Mouse (Mus musculus) kidney, adult 2 months (tissue): ENCODE measurements around the gene Lats2.
"Not testable (repeated sequence)": the region's sequence is repeated elsewhere in the genome, so short reads cannot be mapped to it uniquely, and the experiment has no call there.

Experiments used
- CTCF ChIP-seq: fragments of 200-500 bp; conservative IDR thresholded peaks from 2 replicates; pipeline ENCODE4 v1.5.1; 2011; ENCODE audit warnings: low read depth, mild to moderate bottlenecking, control low read depth, low read length, moderate library complexity, mixed read lengths; ENCODE audit not compliant: insufficient read depth, insufficient read length
- POLR2A ChIP-seq: fragments of 200-500 bp; IDR thresholded peaks from one replicate; pipeline ENCODE4 v1.6.1; 2011; ENCODE audit warnings: low read depth, low read length, control low read depth

DNA sequence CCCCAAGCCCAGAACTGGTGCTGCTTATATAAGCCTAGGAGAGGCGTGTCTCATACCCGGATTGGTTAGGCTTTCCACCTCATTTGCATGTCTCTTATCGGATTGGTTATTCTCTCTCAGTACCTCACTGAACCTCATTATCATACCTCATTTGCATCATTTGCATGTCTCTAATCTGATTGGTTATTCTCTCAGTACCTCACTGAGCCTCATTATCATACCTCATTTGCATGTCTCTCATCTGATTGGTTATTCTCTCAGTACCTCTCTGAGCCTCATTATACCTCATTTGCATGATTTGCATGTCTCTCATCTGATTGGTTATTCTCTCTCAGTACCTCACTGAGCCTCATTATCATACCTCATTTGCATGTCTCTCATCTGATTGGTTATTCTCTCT, 101.7 kb downstream of the Lats2 start:
- TF ChIP-seq CTCF, POLR2A: not testable (repeated sequence)
